Mouse (Mus musculus) liver, embryonic 14.5 days (tissue): Measurements from ENCODE around the gene Ccdc191. TPM values are rescaled to one million over a fixed set of nuclear protein-coding genes. Genes with fewer than 3 reads are reported as not detected.

ENCODE experiments used
- ATAC-seq: fragments of 200-750 bp; cut with Nextera tagmentation; 2 replicates; pipeline ENCODE4 v1.8.0; 2017; ENCODE audit warnings: moderate number of reproducible peaks, mild to moderate bottlenecking, moderate library complexity; ENCODE audit not compliant: insufficient read depth
- DNase-seq, 3 experiments: peaks; one replicate each; pipeline ENCODE4 v3.0.0-alpha.2; 2012 to 2013; ENCODE audit warnings: low read depth in 3 of 3, low spot score in 3 of 3
- H3K27ac ChIP-seq: fragments of 300-500 bp; sonication (generic); 2 replicates; pipeline ENCODE4 v1.5.1; 2014; ENCODE audit warnings: moderate library complexity, mild to moderate bottlenecking, control low read depth, inconsistent platforms
- H3K27me3 ChIP-seq: fragments of 300-500 bp; sonication (generic); 2 replicates; pipeline ENCODE4 v1.6.1; 2014; ENCODE audit warnings: mild to moderate bottlenecking, low read length, moderate library complexity; ENCODE audit not compliant: control insufficient read depth, insufficient read depth
- H3K36me3 ChIP-seq: fragments of 300-500 bp; sonication (generic); replicated peaks from 2 replicates; pipeline ENCODE4 v1.6.1; 2014; ENCODE audit warnings: low read depth; ENCODE audit not compliant: control insufficient read depth, insufficient read depth
- H3K4me1 ChIP-seq, 2 experiments: fragments of 200-500 bp in 1 of 2; fragments of 300-500 bp in 1 of 2; sonication (generic) in 1 of 2; replicated peaks; 2 replicates each; pipeline ENCODE4 v1.6.1; 2012 to 2014; ENCODE audit warnings: antibody characterized with exemption in 1 of 2, inconsistent platforms in 1 of 2, low read length in 1 of 2; ENCODE audit not compliant: control insufficient read depth in 2 of 2, insufficient read depth in 2 of 2
- H3K4me2 ChIP-seq: fragments of 300-500 bp; sonication (generic); 2 replicates; pipeline ENCODE4 v1.6.1; 2014; ENCODE audit warnings: low read depth, mild to moderate bottlenecking, control low read depth, moderate library complexity
- H3K4me3 ChIP-seq, 2 experiments: fragments of 200-500 bp in 1 of 2; fragments of 300-500 bp in 1 of 2; sonication (generic) in 1 of 2; 2 replicates each; pipeline ENCODE4 v1.5.1; 2012 to 2014; ENCODE audit warnings: low read depth in 2 of 2, low read length in 2 of 2, mild to moderate bottlenecking in 2 of 2, control low read depth in 1 of 2, inconsistent platforms in 1 of 2, moderate library complexity in 1 of 2; ENCODE audit not compliant: insufficient read depth in 1 of 2
- H3K9ac ChIP-seq: fragments of 300-500 bp; sonication (generic); replicated peaks from 2 replicates; pipeline ENCODE4 v1.6.1; 2014; ENCODE audit warnings: mild to moderate bottlenecking, control low read depth, moderate library complexity
- H3K9me3 ChIP-seq: fragments of 300-500 bp; sonication (generic); 2 replicates; pipeline ENCODE4 v1.6.1; 2016; ENCODE audit warnings: low read length, mixed read lengths; ENCODE audit not compliant: control insufficient read depth
- CTCF ChIP-seq: IDR thresholded peaks from 2 replicates; pipeline ENCODE4 v1.5.1; 2016; ENCODE audit warnings: antibody characterized with exemption, low read depth, control low read depth
- EP300 ChIP-seq: IDR thresholded peaks from 2 replicates; pipeline ENCODE4 v1.6.1; 2016; ENCODE audit warnings: antibody characterized with exemption, low read depth
- WGBS: fragments of 180-500 bp; shearing (Covaris S2); extraction: QIAGEN DNeasy Blood & Tissue Kit; methylation state at CpG from one replicate; pipeline ENCODE4 v1.1.7; 2014; ENCODE audit not compliant: insufficient replicate concordance; 5-methylcytosine and 5-hydroxymethylcytosine counted together
- polyA plus RNA-seq, 2 experiments: library from polyadenylated mRNA; depleted of rRNA in 1 of 2; stranded (reverse) in 1 of 2; unstranded in 1 of 2; fragments of >200 nt; fragmentation: Nextera tagmentation in 1 of 2; extraction: Ambion mirVana in 1 of 2; gene quantifications; 2 replicates each; pipeline versions ENCODE4 v1.2.1 to v1.2.3; 2012 to 2014

The Ccdc191 gene
- polyA plus RNA-seq (2012; rRNA removed) (0.49 and 0.92 TPM in 2 replicates), polyA plus RNA-seq (2014; fragmentation: Nextera tagmentation; extraction: Ambion mirVana) (1.8 and 2.6 TPM in 2 replicates)

DNA sequence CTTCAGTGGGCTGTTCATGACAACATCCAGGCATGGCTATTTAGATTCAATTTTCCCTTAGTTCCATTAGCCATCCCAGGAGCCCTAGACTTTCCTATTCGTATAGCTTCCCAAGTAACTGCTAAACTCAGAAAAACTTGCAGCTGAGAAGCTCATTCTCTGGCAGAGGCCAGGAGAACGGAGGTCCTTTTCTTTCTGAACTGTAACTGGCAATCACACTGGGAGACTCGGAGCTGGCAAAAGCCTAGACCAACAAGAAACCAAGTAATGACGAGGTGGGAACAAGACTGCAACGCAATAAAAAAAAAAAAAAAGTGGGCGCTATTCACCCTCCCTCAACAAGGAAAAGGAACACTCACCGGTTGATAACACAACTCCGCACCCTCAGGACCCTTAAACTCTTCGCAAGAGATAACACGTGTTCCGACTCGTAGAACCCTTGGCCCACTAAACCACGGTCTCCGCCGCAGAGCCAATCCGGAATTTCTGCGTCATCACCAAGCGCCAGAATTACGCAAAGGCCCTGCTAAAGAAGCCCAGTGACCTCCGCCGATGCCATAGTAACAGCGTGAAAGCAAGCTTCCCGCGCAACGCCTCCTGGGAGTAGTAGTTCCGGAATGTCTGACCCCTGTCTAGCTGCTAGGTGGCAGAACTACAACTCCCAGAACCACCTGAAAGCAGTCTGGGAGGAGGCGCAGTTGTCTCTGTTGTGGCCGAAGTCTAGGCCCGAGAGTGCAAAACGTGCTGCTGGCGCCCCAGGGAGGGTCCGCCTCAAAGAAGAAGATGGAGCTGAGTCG lies at the start of gene Ccdc191:
Gene Ccdc191 (plus strand): TSS at position 593 of the 797 bp plus-strand sequence.
- under 1% methylated on average over 33 of the region's 33 CpGs for WGBS
- H3K4me1 ChIP-seq, result peaks cover 8% of the 10 kb centered on the region in 2 experiments
- H3K4me2 ChIP-seq, result peak within 1 kb of the TSS; percentile 92
- H3K9me3 ChIP-seq, result no peaks in the 10 kb centered on the region
- H3K27me3 ChIP-seq, result no peaks in the 10 kb centered on the region
- H3K36me3 ChIP-seq, result no peaks in the 10 kb centered on the region
- peak; percentile 99 to 100 (median 99) for DNase-seq
- H3K4me3 ChIP-seq, result peak within 1 kb of the TSS; percentile 83 to 94
- ATAC-seq, result peak; percentile 99
- peak within 1 kb of the TSS; percentile 79 for H3K9ac ChIP-seq
- no peak for TF ChIP-seq EP300
- no peak for TF ChIP-seq CTCF
- peak within 1 kb of the TSS; percentile 11 for H3K27ac ChIP-seq

DNA sequence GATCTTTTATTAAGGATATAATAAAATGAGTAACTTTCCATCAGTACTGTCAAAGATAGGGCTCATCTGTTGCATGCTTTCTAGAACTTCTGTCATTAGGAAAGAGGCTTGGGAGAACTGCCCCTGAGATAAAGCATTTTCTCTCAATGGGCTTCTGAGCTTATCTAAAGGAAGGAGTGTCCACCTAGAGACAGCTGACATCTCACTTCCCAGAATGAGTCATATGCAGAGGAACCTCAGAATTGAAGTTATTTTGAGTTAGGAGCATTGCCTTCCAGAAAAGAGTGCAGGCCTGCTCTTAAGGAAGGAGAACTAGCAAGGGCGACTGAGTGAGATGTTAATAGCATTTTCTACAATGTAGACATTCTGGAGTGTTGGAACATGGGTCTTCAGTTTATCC lies 48.4 kb upstream of the Ccdc191 start:
- ATAC-seq (no peak), DNase-seq (no peak)
- no peak overlapping the region for H3K27ac ChIP-seq
- WGBS, result 29% methylated on average over 1 of the region's 1 CpGs
- no peak overlapping the region for H3K4me2 ChIP-seq
- no peaks in the 10 kb centered on the region for H3K27me3 ChIP-seq
- H3K4me1 ChIP-seq, result no peaks in the 10 kb centered on the region
- H3K4me3 ChIP-seq, result no peak overlapping the region
- TF ChIP-seq EP300 (no peak), CTCF (no peak)
- no peaks in the 10 kb centered on the region for H3K36me3 ChIP-seq
- H3K9me3 ChIP-seq, result no peaks in the 10 kb centered on the region
- H3K9ac ChIP-seq, result no peak overlapping the region

DNA sequence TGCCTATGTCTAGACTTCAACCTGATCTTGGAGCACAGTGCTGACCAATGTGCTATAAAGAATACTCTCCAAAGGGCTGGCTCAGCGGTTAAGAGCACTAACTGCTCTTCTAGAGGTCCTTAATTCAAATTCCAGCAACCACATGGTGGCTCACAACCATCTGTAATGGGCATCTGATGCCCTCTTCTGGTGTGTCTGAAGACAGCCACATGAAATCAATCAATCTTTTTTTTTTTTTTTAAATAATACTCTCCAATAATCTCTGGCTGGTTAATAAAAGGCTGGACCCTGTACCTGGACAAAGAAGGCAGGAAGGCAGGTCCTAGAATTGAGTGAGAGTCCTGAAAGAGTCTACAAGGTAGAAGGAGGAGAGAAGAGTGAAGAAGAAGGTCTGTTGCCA lies 39.8 kb upstream of the Ccdc191 start:
- no peak for ATAC-seq
- H3K36me3 ChIP-seq, result no peaks in the 10 kb centered on the region
- H3K9me3 ChIP-seq, result no peaks in the 10 kb centered on the region
- H3K9ac ChIP-seq, result no peak overlapping the region
- H3K27ac ChIP-seq, result no peak overlapping the region
- 39% methylated on average over 1 of the region's 1 CpGs for WGBS
- TF ChIP-seq CTCF (no peak), EP300 (no peak)
- H3K4me1 ChIP-seq, result no peaks in the 10 kb centered on the region
- H3K27me3 ChIP-seq, result no peaks in the 10 kb centered on the region
- DNase-seq, result no peak
- no peak overlapping the region for H3K4me2 ChIP-seq
- H3K4me3 ChIP-seq, result no peak overlapping the region

DNA sequence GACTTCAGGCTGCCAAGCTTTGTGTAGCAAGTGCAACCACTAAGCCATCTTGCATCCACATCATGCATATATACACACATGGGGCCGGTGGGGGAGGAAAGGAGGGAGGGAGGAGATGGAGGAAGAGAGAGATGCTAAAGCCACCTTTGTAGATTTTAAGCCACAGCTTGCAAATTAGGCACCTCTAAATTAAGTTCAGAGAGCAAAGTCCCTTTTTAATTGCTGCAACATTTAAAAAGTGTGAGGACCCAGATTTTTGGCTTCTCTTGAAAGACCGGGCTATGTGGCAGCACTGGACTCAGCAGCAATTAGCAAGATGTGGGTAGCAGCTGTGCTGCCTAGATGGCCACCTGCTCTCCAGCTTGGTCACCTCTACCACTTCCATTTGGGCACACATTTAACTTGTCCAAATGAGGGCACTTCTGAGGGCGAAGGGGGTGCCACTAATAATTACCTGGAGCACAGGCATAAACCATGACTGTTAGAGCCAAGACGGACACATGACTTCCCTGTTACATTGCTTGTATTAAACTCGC lies 30.6 kb upstream of the Ccdc191 start:
- Histone ChIP-seq H3K9me3 (no peaks in the 10 kb centered on the region), H3K36me3 (no peaks in the 10 kb centered on the region), H3K27me3 (no peaks in the 10 kb centered on the region), H3K27ac (no peak overlapping the region), H3K4me3 (no peak overlapping the region), H3K9ac (no peak overlapping the region), H3K4me2 (no peak overlapping the region), H3K4me1 (no peaks in the 10 kb centered on the region)
- DNase-seq (no peak), ATAC-seq (no peak)
- WGBS, result 76% methylated on average over 5 of the region's 5 CpGs
- TF ChIP-seq EP300 (no peak), CTCF (no peak)

DNA sequence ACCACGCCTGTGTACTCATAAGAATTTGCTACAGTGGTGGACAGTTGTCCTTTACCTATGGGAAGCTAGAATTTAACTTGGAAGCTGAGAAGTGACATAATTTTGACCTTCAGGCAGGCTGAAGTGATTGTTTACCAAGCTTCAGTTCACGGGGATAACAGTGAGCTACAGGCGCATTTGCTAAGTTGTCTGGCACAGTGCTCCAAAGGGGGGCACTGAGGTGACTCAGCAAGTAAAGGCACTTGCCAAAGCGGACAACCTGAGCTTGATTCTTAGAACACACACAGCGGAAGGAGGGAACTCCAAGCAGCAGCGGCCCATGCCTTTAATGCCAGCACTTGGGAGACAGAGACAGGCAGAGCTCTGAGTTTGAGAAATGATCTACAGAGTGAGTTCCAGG lies 29.0 kb upstream of the Ccdc191 start:
- Histone ChIP-seq H3K4me3 (no peak overlapping the region), H3K4me1 (no peaks in the 10 kb centered on the region), H3K27ac (no peak overlapping the region), H3K36me3 (no peaks in the 10 kb centered on the region), H3K9me3 (no peaks in the 10 kb centered on the region), H3K27me3 (no peaks in the 10 kb centered on the region), H3K4me2 (no peak overlapping the region), H3K9ac (no peak overlapping the region)
- no peak for DNase-seq
- WGBS, result 70% methylated on average over 6 of the region's 6 CpGs
- no peak for ATAC-seq
- TF ChIP-seq EP300 (no peak), CTCF (no peak)
